Comparison of ENCODE assay signal across 15 mouse cellular contexts in genomic region chr12:117156256-117156655, GRCm38 (mm10).
DNase-seq lines count a peak whose midpoint lies in the region; ATAC-seq lines count a peak whose summit lies in the region.
"Had no signal": no experiment of that assay in that cellular context is flagged by ENCODE, and none has a peak within 500 bp of the region (broad histone marks: within the 10 kb centered on the region; RNA-seq: fewer than 3 reads in every experiment).

No protein-coding gene starts in this region.

- no peak for DNase-seq in forebrain, embryonic 10.5 days (ENCODE audit: extremely low spot score, low spot score)
- DNase-seq in adrenal gland, postnatal 14 days: no peak
- no peak for DNase-seq in yolk sac, embryonic 10.5 days (ENCODE audit: low spot score)
- DNase-seq: cerebellum, postnatal 10 days; heart, postnatal 10 days; right cerebral cortex, postnatal 4 days had no signal

- peak overlapping the region; percentile 86 for H3K4me3 ChIP-seq in forebrain, embryonic 10.5 days
- peak overlapping the region; percentile 57 for H3K4me3 ChIP-seq in forebrain, embryonic 16.5 days (replicated peaks; ENCODE audit: low read length)
- no peak overlapping the region for H3K4me3 ChIP-seq in limb, embryonic 12.5 days (replicated peaks)
- H3K4me3 ChIP-seq in neural tube, embryonic 13.5 days: peak overlapping the region; percentile 64
- H3K4me3 ChIP-seq: embryonic facial prominence, embryonic 15.5 days; liver, embryonic 15.5 days; stomach, embryonic 15.5 days had no signal

- H3K27ac ChIP-seq in forebrain, embryonic 10.5 days: peak overlapping the region; percentile 96
- peak overlapping the region; percentile 88 for H3K27ac ChIP-seq in forebrain, embryonic 16.5 days (ENCODE audit: low read length)
- H3K27ac ChIP-seq in limb, embryonic 12.5 days: no peak overlapping the region
- peak overlapping the region; percentile 71 for H3K27ac ChIP-seq in neural tube, embryonic 13.5 days (replicated peaks)
- H3K27ac ChIP-seq: embryonic facial prominence, embryonic 15.5 days; liver, embryonic 15.5 days; macrophage; stomach, embryonic 15.5 days had no signal

- no peaks in the 10 kb centered on the region for H3K9me3 ChIP-seq in forebrain, embryonic 10.5 days
- no peaks in the 10 kb centered on the region for H3K9me3 ChIP-seq in forebrain, embryonic 16.5 days (ENCODE audit: control insufficient read depth, low read length)
- no peaks in the 10 kb centered on the region for H3K9me3 ChIP-seq in limb, embryonic 12.5 days
- H3K9me3 ChIP-seq in neural tube, embryonic 13.5 days: no peaks in the 10 kb centered on the region
- H3K9me3 ChIP-seq: embryonic facial prominence, embryonic 15.5 days; liver, embryonic 15.5 days; stomach, embryonic 15.5 days had no signal

- H3K4me1 ChIP-seq in forebrain, embryonic 10.5 days: peaks cover 100% of the 10 kb centered on the region
- H3K4me1 ChIP-seq in forebrain, embryonic 16.5 days (replicated peaks; ENCODE audit: control insufficient read depth, insufficient read depth, low read length): peaks cover 59% of the 10 kb centered on the region
- peaks cover 60% of the 10 kb centered on the region for H3K4me1 ChIP-seq in limb, embryonic 12.5 days (replicated peaks)
- H3K4me1 ChIP-seq in neural tube, embryonic 13.5 days (replicated peaks): peaks cover 91% of the 10 kb centered on the region
- H3K4me1 ChIP-seq: liver, embryonic 15.5 days had no signal

- H3K36me3 ChIP-seq in forebrain, embryonic 10.5 days (replicated peaks): peaks cover 21% of the 10 kb centered on the region
- no peaks in the 10 kb centered on the region for H3K36me3 ChIP-seq in forebrain, embryonic 16.5 days (ENCODE audit: control insufficient read depth, insufficient read depth)
- no peaks in the 10 kb centered on the region for H3K36me3 ChIP-seq in limb, embryonic 12.5 days
- no peaks in the 10 kb centered on the region for H3K36me3 ChIP-seq in neural tube, embryonic 13.5 days
- H3K36me3 ChIP-seq: embryonic facial prominence, embryonic 15.5 days; liver, embryonic 15.5 days; stomach, embryonic 15.5 days had no signal

- peaks cover 99% of the 10 kb centered on the region for H3K27me3 ChIP-seq in forebrain, embryonic 10.5 days (ENCODE audit: poor library complexity, severe bottlenecking)
- peaks cover 58% of the 10 kb centered on the region for H3K27me3 ChIP-seq in forebrain, embryonic 16.5 days (replicated peaks; ENCODE audit: control insufficient read depth, insufficient read depth, low read length)
- peaks cover 96% of the 10 kb centered on the region for H3K27me3 ChIP-seq in limb, embryonic 12.5 days
- H3K27me3 ChIP-seq in neural tube, embryonic 13.5 days: peaks cover 82% of the 10 kb centered on the region

- ATAC-seq in forebrain, embryonic 16.5 days: no peak
- ATAC-seq in limb, embryonic 12.5 days (ENCODE audit: insufficient number of reproducible peaks, insufficient read depth, low FRiP score, low TSS enrichment, low read depth): no peak
- no peak for ATAC-seq in neural tube, embryonic 13.5 days (ENCODE audit: low read depth)
- ATAC-seq in megakaryocyte progenitor cell, adult 5-6 weeks (replicated peaks; ENCODE audit: poor library complexity): no peak
- ATAC-seq: intestine, embryonic 16.5 days had no signal

- peak overlapping the region; percentile 64 for H3K4me2 ChIP-seq in forebrain, embryonic 16.5 days (ENCODE audit: low read length)
- H3K4me2 ChIP-seq in limb, embryonic 12.5 days: 0 out of 2 replicates have a peak overlapping the region, but pooled peaks have one; percentile 94
- H3K4me2 ChIP-seq in neural tube, embryonic 13.5 days: peak overlapping the region; percentile 86
- H3K4me2 ChIP-seq: embryonic facial prominence, embryonic 15.5 days; liver, embryonic 15.5 days; stomach, embryonic 15.5 days had no signal

- 8% methylated on average over 5 of the region's 5 CpGs for WGBS in forebrain, embryonic 10.5 days
- WGBS in forebrain, embryonic 16.5 days: 6% methylated on average over 5 of the region's 5 CpGs
- 23% methylated on average over 5 of the region's 5 CpGs for WGBS in limb, embryonic 12.5 days
- WGBS in neural tube, embryonic 13.5 days: 12% methylated on average over 5 of the region's 5 CpGs

- H3K9ac ChIP-seq in forebrain, embryonic 16.5 days (replicated peaks; ENCODE audit: low read depth, low read length): peak overlapping the region; percentile 76
- H3K9ac ChIP-seq in limb, embryonic 12.5 days (replicated peaks): no peak overlapping the region
- H3K9ac ChIP-seq in neural tube, embryonic 13.5 days: peak overlapping the region; percentile 78
- H3K9ac ChIP-seq: embryonic facial prominence, embryonic 15.5 days; liver, embryonic 15.5 days; stomach, embryonic 15.5 days had no signal
